Mouse (Mus musculus) C2C12 (cell line): Measurements from ENCODE around the gene Bcas2.
"Not testable (repeated sequence)": the region's sequence is repeated elsewhere in the genome, so short reads cannot be mapped to it uniquely, and the experiment has no call there.

ENCODE experiments used
- CEBPB ChIP-seq: IDR thresholded peaks from one replicate; pipeline ENCODE4 v1.6.1; 2011; ENCODE audit warnings: low read depth, mild to moderate bottlenecking, control low read depth, moderate library complexity
- CTCF ChIP-seq: IDR thresholded peaks from one replicate; pipeline ENCODE4 v1.5.1; 2011; ENCODE audit not compliant: control insufficient read depth, insufficient read depth, insufficient read length
- FOSL1 ChIP-seq: IDR thresholded peaks from one replicate; pipeline ENCODE4 v1.8.0; 2011; ENCODE audit warnings: mild to moderate bottlenecking, low read length; ENCODE audit not compliant: poor library complexity, insufficient read depth, severe bottlenecking
- MAX ChIP-seq: IDR thresholded peaks from one replicate; pipeline ENCODE4 v1.6.1; 2011; ENCODE audit warnings: mild to moderate bottlenecking, control low read depth
- MYOD1 ChIP-seq: IDR thresholded peaks from one replicate; pipeline ENCODE4 v1.6.1; 2011; ENCODE audit warnings: low read depth; ENCODE audit not compliant: control insufficient read depth, insufficient read length
- MYOG ChIP-seq: IDR thresholded peaks from one replicate; pipeline ENCODE4 v1.6.1; 2011; ENCODE audit not compliant: control insufficient read depth, insufficient read length; ENCODE audit errors: extremely low read depth
- USF1 ChIP-seq: IDR thresholded peaks from one replicate; pipeline ENCODE4 v1.6.1; 2011; ENCODE audit warnings: low read depth, mild to moderate bottlenecking, control low read depth, moderate library complexity

- TF ChIP-seq CTCF, MYOD1, MYOG, USF1, CEBPB, MAX, FOSL1: not testable (repeated sequence)
Measured at GRCm38 (mm10) chr3:103201105-103201504, 29.6 kb downstream of the Bcas2 start.
